Mouse (Mus musculus): Measurements from ENCODE around the gene Spats2l.
A peak's percentile ranks its signal among the peaks of the same experiment; 100 is the strongest.

Gene Spats2l

DNA sequence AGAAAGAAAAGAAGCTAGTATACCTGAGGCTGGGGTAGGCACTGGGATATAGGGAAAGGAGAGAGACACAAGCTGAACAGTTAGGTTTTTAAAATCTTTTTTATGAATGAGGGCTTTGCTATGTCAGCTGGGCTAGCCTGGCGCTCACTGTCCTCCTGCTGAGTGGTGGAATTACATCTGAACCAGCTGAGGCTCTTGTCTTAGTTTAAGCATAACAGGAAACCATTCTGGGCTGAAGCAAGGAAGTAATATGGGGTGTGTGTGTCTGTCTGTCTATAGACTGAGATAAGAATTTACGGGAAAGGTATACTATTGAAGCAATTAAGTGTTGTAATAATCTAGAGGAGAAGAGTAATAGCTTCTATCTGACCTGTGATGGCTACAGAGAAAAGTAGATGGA lies 197.6 kb downstream of the Spats2l start:
- DNase-seq (ENCODE audit: low spot score in 2 of 2) = no peak

DNA sequence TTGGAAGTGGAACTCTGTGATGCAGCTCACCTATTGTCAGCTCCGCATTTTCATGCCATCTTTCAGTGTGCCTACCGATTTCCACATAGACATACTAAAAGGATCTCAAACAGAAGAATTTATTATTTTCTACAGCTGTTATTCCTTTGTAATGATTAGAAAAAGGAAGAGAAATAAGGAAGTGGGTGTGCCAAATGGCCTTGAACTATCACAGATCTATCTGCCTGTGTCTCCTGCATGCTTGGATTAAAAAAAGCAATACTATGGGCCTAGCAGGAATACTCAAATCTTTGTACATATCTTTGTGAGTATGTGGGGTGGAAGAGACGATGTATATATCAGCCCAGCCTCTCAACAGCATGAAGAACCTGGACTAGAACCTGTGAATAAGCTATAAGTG lies 202.9 kb downstream of the Spats2l start:
- DNase-seq (ENCODE audit: low spot score in 2 of 2) = no peak

GRCm38 (mm10) chr1:57989052-57989600 lies 215.2 kb downstream of the Spats2l start:
- peak in 1 of 2 experiments; percentile 4 for DNase-seq (ENCODE audit: low spot score in 2 of 2)

DNA sequence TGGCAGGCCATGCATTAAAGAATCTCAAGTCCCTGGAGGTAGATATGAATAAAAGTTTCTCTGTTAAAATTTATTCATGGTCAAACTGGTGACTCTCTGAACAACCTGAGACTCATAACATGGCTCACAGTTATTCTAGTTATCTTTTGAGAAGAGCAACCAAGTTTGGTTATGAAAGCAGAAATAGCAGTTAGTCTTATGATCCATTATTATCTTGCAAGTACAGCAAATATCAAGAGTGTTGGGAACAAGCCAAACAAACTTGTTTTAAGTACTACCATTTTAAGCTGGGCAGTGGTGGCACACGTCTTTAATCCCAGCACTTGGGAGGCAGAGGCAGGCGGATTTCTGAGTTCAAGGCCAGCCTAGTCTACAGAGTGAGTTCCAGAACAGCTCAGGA lies 217.3 kb downstream of the Spats2l start:
- DNase-seq (ENCODE audit: low spot score in 2 of 2) = no peak

DNA sequence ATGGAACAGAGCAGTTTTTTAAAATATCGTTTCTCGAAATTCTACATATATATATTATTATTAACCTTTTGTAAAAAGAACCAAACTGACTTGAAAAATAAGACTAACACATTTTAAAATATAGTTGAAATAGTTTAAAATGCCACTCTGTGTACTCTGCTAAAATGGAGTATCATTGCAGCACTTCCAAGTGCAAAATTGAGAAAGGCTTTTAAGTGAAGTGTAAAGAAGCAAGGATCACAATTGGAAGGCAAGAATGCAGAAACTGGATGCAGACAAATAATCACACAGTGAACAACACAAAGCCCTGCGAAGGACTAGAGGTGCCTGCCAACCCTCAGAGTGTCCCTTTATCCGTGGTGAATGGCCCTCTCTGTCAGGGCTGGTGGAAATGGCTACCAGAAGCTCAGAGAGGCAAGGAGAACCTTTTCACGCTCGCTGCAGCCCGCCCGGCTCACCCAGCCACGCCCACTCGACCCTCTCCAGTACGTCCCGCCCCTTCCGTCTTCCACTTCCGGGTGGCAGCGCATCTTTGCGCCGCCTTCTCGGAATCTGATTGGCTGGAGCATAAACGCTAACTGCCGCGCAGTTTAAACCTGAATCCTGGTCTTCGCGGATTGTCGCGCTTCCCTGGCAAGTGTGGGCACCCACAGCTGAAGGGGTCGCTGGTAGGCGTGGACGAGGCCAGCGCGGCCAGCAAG lies 221.6 kb downstream of the Spats2l start, which contains the start of gene Sgo2a:
Gene Sgo2a (plus strand): TSS at position 540 of the 701 bp plus-strand sequence.
- peak; percentile 73 to 84 for DNase-seq (ENCODE audit: low spot score in 2 of 2)

- no peak for DNase-seq (ENCODE audit: low spot score in 2 of 2)
Observed at GRCm38 (mm10) chr1:57996133-57996615, 222.2 kb downstream of the Spats2l start.

All from urinary bladder, adult 18-20 months (tissue).